Mouse (Mus musculus): ENCODE measurements at regions not wholly inside any gene's neighbourhood (a gene's known extent, or its start where the extent isn't known, plus 50 kb on each side); places are given as distances from the start of the nearest gene placed in this dataset.

GRCm38 (mm10) chr3:78509336-78509735, 777.0 kb downstream of the Rapgef2 start:
- peak; percentile 40 for DNase-seq (ENCODE audit: low read depth, low spot score)

DNA sequence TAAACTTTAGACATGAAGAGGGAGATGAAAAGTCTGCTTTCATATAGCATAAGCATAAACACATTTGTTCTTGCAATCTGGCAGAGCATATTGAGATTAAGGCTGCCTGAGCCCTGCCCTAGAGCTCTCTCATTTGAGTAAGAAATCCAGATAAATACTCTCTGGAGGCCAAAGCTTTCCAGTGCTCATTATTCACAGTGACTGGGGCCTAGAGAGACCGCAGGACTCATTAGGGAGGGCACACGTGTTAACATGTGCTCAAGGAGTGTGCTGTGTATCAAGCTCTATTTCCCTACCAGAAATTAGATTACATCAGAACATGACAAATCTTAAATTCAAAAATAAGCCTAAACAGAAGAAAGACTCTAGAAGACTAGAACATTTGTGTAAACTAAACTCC, 808.6 kb downstream of the Rapgef2 start:
- no peak for DNase-seq (ENCODE audit: low read depth, low spot score)
